Mouse (Mus musculus): ENCODE measurements at regions not wholly inside any gene's neighbourhood (a gene's known extent, or its start where the extent isn't known, plus 50 kb on each side); places are given as distances from the start of the nearest gene placed in this dataset.
A peak's percentile ranks its signal among the peaks of the same experiment; 100 is the strongest.

GRCm38 (mm10) chr13:83732283-83733121, 228.7 kb downstream of the Mef2c start:
- Histone ChIP-seq H3K4me3 (replicated peaks) (no peak overlapping the region), H3K9ac (no peak overlapping the region), H3K27me3 (peaks cover 86% of the 10 kb centered on the region), H3K27ac (no peak overlapping the region), H3K9me3 (replicated peaks) (no peaks in the 10 kb centered on the region), H3K4me1 (replicated peaks) (peaks cover 9% of the 10 kb centered on the region; the same call in 1 of the 2 replicates), H3K4me2 (no peak overlapping the region), H3K36me3 (no peaks in the 10 kb centered on the region)
- 1% methylated on average over 31 of the region's 31 CpGs for WGBS (ENCODE audit: insufficient replicate concordance)
- ATAC-seq (ENCODE audit: low read depth) = no peak
- no peak for DNase-seq

- no peak for DNase-seq
- Histone ChIP-seq H3K36me3 (no peaks in the 10 kb centered on the region), H3K4me3 (replicated peaks) (no peak overlapping the region), H3K9ac (no peak overlapping the region), H3K27ac (no peak overlapping the region), H3K27me3 (peaks cover 86% of the 10 kb centered on the region), H3K4me1 (replicated peaks) (peaks cover 9% of the 10 kb centered on the region; the same call in 1 of the 2 replicates), H3K4me2 (0 out of 2 replicates have a peak overlapping the region, but pooled peaks have one; percentile 14), H3K9me3 (replicated peaks) (no peaks in the 10 kb centered on the region)
- 3% methylated on average over 24 of the region's 24 CpGs for WGBS (ENCODE audit: insufficient replicate concordance)
- no peak for ATAC-seq (ENCODE audit: low read depth)
Measured at GRCm38 (mm10) chr13:83733231-83733990, 229.6 kb downstream of the Mef2c start.

GRCm38 (mm10) chr13:83733991-83734610, 230.3 kb downstream of the Mef2c start:
- ATAC-seq (ENCODE audit: low read depth) (no peak), DNase-seq (no peak)
- 0 out of 2 replicates have a peak overlapping the region, but pooled peaks have one; percentile 14 for H3K4me2 ChIP-seq
- H3K4me3 ChIP-seq (replicated peaks) = no peak overlapping the region
- no peaks in the 10 kb centered on the region for H3K36me3 ChIP-seq
- peaks cover 86% of the 10 kb centered on the region for H3K27me3 ChIP-seq
- 0% methylated on average over 1 of the region's 1 CpGs for WGBS (ENCODE audit: insufficient replicate concordance)
- no peak overlapping the region for H3K9ac ChIP-seq
- H3K4me1 ChIP-seq (replicated peaks) = peaks cover 9% of the 10 kb centered on the region; the same call in 1 of the 2 replicates
- no peaks in the 10 kb centered on the region for H3K9me3 ChIP-seq (replicated peaks)
- H3K27ac ChIP-seq = no peak overlapping the region

GRCm38 (mm10) chr13:83734656-83735055, 230.8 kb downstream of the Mef2c start:
- no peaks in the 10 kb centered on the region for H3K36me3 ChIP-seq
- peaks cover 7% of the 10 kb centered on the region; the same call in 1 of the 2 replicates for H3K4me1 ChIP-seq (replicated peaks)
- H3K27me3 ChIP-seq = peaks cover 86% of the 10 kb centered on the region
- no peak overlapping the region for H3K4me2 ChIP-seq
- no peak overlapping the region for H3K4me3 ChIP-seq (replicated peaks)
- WGBS (ENCODE audit: insufficient replicate concordance) = 16% methylated on average over 1 of the region's 1 CpGs
- H3K9me3 ChIP-seq (replicated peaks) = no peaks in the 10 kb centered on the region
- DNase-seq = no peak
- no peak overlapping the region for H3K27ac ChIP-seq
- no peak for ATAC-seq (ENCODE audit: low read depth)
- no peak overlapping the region for H3K9ac ChIP-seq

- Histone ChIP-seq H3K36me3 (no peaks in the 10 kb centered on the region), H3K4me2 (no peak overlapping the region), H3K9ac (no peak overlapping the region), H3K27ac (no peak overlapping the region), H3K27me3 (peaks cover 86% of the 10 kb centered on the region), H3K9me3 (replicated peaks) (no peaks in the 10 kb centered on the region), H3K4me1 (replicated peaks) (0 out of 2 replicates have a peak, but pooled peaks cover 5% of the 10 kb centered on the region), H3K4me3 (replicated peaks) (no peak overlapping the region)
- WGBS (ENCODE audit: insufficient replicate concordance) = 46% methylated on average over 1 of the region's 1 CpGs
- DNase-seq (no peak), ATAC-seq (ENCODE audit: low read depth) (no peak)
Measured at GRCm38 (mm10) chr13:83735101-83735500, 231.3 kb downstream of the Mef2c start.

GRCm38 (mm10) chr13:83735631-83736475, 232.0 kb downstream of the Mef2c start:
- WGBS (ENCODE audit: insufficient replicate concordance) = 45% methylated on average over 10 of the region's 10 CpGs
- no peak for DNase-seq
- ATAC-seq (ENCODE audit: low read depth) = no peak

GRCm38 (mm10) chr13:83737031-83737825, 233.4 kb downstream of the Mef2c start:
- Histone ChIP-seq H3K9me3 (replicated peaks) (no peaks in the 10 kb centered on the region), H3K27me3 (peaks cover 82% of the 10 kb centered on the region), H3K9ac (no peak overlapping the region), H3K4me3 (replicated peaks) (no peak overlapping the region), H3K27ac (no peak overlapping the region), H3K36me3 (no peaks in the 10 kb centered on the region), H3K4me1 (replicated peaks) (no peaks in the 10 kb centered on the region), H3K4me2 (no peak overlapping the region)
- ATAC-seq (ENCODE audit: low read depth) = no peak
- DNase-seq = no peak
- 9% methylated on average over 9 of the region's 9 CpGs for WGBS (ENCODE audit: insufficient replicate concordance)

More at GRCm38 (mm10) chr13:83735631-83736475, 232.0 kb downstream of the Mef2c start:
- no peaks in the 10 kb centered on the region for H3K36me3 ChIP-seq
- H3K27ac ChIP-seq = no peak overlapping the region
- peaks cover 86% of the 10 kb centered on the region for H3K27me3 ChIP-seq
- H3K4me2 ChIP-seq = no peak overlapping the region
- no peak overlapping the region for H3K4me3 ChIP-seq (replicated peaks)
- no peaks in the 10 kb centered on the region for H3K9me3 ChIP-seq (replicated peaks)
- no peak overlapping the region for H3K9ac ChIP-seq
- H3K4me1 ChIP-seq (replicated peaks) = no peaks in the 10 kb centered on the region

- Histone ChIP-seq H3K4me3 (replicated peaks) (peak overlapping the region; percentile 33; the same call in 1 of the 2 replicates), H3K9me3 (replicated peaks) (no peaks in the 10 kb centered on the region), H3K36me3 (no peaks in the 10 kb centered on the region), H3K9ac (no peak overlapping the region), H3K4me2 (peak overlapping the region; percentile 45), H3K27ac (no peak overlapping the region), H3K4me1 (replicated peaks) (no peaks in the 10 kb centered on the region), H3K27me3 (peaks cover 79% of the 10 kb centered on the region)
- ATAC-seq (ENCODE audit: low read depth) = no peak
- DNase-seq = no peak
- WGBS (ENCODE audit: insufficient replicate concordance) = under 1% methylated on average over 27 of the region's 27 CpGs
Measured at GRCm38 (mm10) chr13:83737826-83738527, 234.1 kb downstream of the Mef2c start.

GRCm38 (mm10) chr13:83738528-83738981, 234.7 kb downstream of the Mef2c start:
- 6% methylated on average over 12 of the region's 12 CpGs for WGBS (ENCODE audit: insufficient replicate concordance)
- Histone ChIP-seq H3K9me3 (replicated peaks) (no peaks in the 10 kb centered on the region), H3K36me3 (no peaks in the 10 kb centered on the region), H3K27ac (no peak overlapping the region), H3K4me2 (peak overlapping the region; percentile 45), H3K4me3 (replicated peaks) (peak overlapping the region; percentile 33), H3K4me1 (replicated peaks) (no peaks in the 10 kb centered on the region), H3K27me3 (peaks cover 76% of the 10 kb centered on the region), H3K9ac (no peak overlapping the region)
- ATAC-seq (ENCODE audit: low read depth) = no peak
- DNase-seq = no peak
